Mouse (Mus musculus) heart, postnatal 25 days (tissue): ENCODE results near the gene Abcb8. TPM values are rescaled to one million over a fixed set of nuclear protein-coding genes. Genes with fewer than 3 reads are reported as not detected.
A peak's percentile ranks its signal among the peaks of the same experiment; 100 is the strongest.

Source experiments
- DNase-seq: peaks from one replicate; pipeline ENCODE4 v3.0.0; 2022; ENCODE audit warnings: low spot score
- intact Hi-C: fragments of 180-260 bp; cut with DNase I; formaldehyde crosslinking; loops from one replicate; pipeline ENCODE4 v1.15.1; 2025
- total RNA-seq, 2 experiments: library from RNA; stranded (reverse); gene quantifications; 2 replicates each; pipeline ENCODE4 v1.2.3; 2021

The Abcb8 gene
- total RNA-seq, result 10 to 100 TPM; 82.8 to 83.7 TPM

- intact Hi-C loops, result loop anchor here (2.0 kb wide), 2 partner anchors 33 to 57 kb away; no protein-coding TSS in a partner anchor
Observed at GRCm38 (mm10) chr5:24393392-24393997, at the start of gene Abcb8. TSS of gene Abcb8 (plus strand) at chr5:24393663.

GRCm38 (mm10) chr5:24343977-24344436 is 49.5 kb upstream of the Abcb8 start:
- no peak for DNase-seq
- intact Hi-C loops, result no loop called here

More at GRCm38 (mm10) chr5:24393392-24393997, at the start of gene Abcb8:
- peak; percentile 66 for DNase-seq

GRCm38 (mm10) chr5:24344477-24345051 is 48.9 kb upstream of the Abcb8 start:
- intact Hi-C loops, result no loop called here
- DNase-seq, result no peak

DNA sequence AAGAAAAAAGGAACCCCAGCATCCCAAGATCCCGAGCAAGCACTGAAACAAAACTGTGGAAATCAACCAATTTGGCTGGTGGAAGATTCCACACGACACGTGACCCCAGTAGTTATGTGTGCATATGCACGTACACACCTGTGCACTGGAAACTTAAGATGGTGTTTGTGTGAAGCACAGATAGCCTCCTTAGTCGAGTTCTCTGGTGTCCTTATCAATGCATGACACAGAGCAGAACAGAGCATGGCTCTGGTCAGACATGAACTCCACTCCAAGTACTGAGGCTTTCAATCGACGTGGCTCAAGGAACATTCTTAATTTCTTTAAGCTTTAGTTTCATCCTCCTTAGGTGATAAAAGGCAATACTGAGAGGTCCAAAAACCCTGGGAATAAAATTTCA is 47.1 kb upstream of the Abcb8 start:
- intact Hi-C loops, result no loop called here
- no peak for DNase-seq

DNA sequence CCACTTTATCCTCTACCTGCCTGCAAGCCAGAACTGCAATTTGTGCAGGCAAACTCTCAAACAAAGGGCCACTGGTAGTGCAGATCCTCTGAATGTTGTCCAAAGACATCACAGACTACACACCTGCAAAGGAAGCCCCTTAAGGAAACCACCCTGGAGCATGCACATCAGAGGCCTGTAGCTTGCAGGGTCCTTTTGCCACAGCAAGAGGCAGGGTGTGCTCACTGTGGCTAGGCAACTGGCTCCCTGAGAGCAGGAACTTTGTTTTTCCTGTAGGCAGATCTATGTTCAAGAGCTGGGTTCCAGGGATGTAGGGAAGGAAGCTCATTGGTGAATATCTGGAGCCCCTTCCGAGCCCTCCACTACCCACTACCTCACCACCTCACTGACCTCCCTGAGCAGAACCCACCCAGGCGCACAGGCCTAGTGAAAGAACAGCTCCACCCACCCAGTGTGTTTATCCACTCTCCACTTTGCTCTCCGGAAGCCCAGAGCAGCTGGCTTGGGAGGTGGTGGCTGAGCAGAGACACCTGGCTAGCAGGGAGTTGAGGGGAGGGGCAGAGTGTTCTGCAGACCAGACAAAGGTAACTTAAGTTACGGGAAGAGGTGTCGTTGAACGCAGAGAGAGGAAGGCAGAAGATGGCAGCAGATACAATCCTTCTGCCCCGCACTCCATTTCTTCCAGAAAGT is 46.1 kb upstream of the Abcb8 start:
- intact Hi-C loops, result no loop called here
- no peak for DNase-seq

DNA sequence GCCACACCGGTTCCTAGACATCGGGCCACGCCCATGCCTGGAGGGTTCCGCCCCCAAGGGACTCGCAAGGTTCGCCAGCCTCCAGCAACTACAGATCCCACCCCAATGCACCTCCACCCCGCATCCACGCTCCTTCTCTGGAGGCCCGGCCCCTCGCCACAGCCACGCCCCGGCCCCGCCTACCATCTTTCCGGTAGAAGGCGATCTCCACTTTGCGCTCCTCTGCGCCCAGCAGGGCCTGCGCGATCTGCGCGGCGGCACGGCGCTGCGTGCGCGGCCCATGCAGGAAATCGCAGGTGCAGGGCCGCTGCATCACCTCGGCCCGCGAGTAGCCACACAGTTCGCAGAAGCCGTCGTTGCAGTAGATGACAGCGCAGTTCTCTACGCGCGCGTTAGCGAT is 45.3 kb upstream of the Abcb8 start:
- no peak for DNase-seq
- intact Hi-C loops, result no loop called here

DNA sequence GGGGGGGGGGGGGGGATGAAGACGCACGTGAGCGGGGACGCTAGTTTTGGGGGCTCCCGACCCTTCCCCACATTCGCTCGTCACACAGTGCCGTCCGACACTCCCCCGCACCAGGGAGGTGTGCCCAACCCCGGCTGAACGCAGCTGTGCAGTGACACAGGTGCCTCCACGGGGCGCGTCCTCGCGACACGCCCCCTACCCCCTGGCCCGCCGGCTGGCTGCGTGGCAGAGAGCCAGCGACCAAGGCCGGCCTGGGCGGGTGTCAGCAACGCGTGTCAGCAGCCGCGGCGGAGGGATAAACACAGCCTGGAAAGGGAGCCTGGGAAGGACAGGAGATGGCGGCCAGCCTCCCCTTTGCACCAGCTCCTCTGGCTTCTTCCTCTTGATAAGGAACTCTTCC is 44.9 kb upstream of the Abcb8 start:
- intact Hi-C loops, result no loop called here
- no peak for DNase-seq

DNA sequence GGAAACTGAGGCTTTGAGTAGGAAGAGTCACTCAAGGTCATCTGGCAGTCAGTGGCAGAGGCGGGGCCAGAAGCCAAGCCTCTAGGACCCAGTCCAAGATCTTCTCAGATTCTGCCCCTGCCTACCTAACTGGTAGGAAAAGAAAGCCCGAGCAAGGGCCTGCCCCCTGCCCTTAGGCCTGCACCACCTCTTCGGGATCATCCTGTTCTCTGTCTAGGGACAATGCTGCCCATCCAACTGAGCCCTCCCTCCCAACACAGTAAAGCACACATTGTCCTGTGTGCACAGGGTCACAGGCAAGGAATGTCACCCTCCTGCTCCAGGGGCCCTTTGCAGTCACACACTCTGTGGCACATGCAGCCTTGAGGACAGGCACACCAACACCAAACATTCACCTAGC is 43.4 kb upstream of the Abcb8 start:
- intact Hi-C loops, result no loop called here
- no peak for DNase-seq

- no peak for DNase-seq
- intact Hi-C loops, result no loop called here
Observed at GRCm38 (mm10) chr5:24350531-24351250, 42.8 kb upstream of the Abcb8 start.

- DNase-seq, result no peak
- intact Hi-C loops, result no loop called here
Observed at GRCm38 (mm10) chr5:24351278-24351677, 42.2 kb upstream of the Abcb8 start, which contains the start of gene Kcnh2. TSS of gene Kcnh2 (minus strand) at chr5:24351604.

DNA sequence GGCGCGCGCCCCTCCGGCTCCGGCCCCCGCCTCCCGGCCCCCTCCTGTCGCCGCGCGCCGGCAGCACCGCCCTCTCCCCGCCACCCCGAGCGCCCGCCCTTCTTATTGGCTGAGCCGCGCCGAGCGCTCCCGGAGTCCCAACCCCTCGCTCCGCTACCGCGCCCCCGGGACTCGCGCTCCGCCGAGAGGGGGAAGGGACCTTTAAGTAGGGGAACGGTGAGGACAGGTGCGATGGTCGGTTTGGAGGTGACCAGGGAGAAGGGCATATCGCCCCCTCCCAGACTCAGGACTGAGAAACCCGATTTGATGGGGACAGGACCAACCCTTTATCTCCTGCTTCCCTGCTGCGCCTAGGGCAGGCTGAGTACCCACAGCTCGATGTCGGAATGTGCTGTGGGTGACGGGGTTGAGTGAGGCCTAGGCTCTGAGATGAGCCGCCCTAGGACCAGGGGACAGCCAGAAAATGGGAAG is 41.7 kb upstream of the Abcb8 start:
- intact Hi-C loops, result no loop called here
- peak; percentile 69 for DNase-seq

- peak; percentile 43 for DNase-seq
- intact Hi-C loops, result no loop called here
Observed at GRCm38 (mm10) chr5:24352251-24352859, 41.1 kb upstream of the Abcb8 start.

GRCm38 (mm10) chr5:24353327-24353726 is 40.1 kb upstream of the Abcb8 start:
- intact Hi-C loops, result no loop called here
- no peak for DNase-seq

GRCm38 (mm10) chr5:24356764-24357163 is 36.7 kb upstream of the Abcb8 start:
- intact Hi-C loops, result loop anchor here (1.0 to 2.0 kb wide), 2 partner anchors 20 to 95 kb away; no protein-coding TSS in a partner anchor
- DNase-seq, result no peak

DNA sequence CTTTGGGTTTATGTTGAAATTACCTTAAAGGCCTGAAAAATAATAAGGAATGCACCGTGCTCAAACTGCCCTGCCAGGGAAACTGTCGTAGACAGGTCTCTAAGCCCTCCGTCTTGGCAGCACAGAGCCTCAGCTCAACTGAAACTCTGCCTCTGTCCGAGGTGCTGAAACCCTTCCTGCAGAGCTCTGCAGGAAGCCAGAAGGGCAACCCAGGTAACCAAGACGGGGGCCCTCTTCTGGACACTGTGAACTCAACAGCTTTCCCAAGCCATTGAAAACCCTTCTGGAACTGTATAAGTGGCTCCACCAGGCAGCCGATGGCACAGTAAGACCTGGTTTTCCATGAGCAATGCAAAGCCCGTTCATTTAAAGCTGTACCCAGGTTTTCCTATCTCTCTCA is 36.0 kb upstream of the Abcb8 start:
- intact Hi-C loops, result loop anchor here (1.0 to 2.0 kb wide), 2 partner anchors 21 to 96 kb away; no protein-coding TSS in a partner anchor

DNA sequence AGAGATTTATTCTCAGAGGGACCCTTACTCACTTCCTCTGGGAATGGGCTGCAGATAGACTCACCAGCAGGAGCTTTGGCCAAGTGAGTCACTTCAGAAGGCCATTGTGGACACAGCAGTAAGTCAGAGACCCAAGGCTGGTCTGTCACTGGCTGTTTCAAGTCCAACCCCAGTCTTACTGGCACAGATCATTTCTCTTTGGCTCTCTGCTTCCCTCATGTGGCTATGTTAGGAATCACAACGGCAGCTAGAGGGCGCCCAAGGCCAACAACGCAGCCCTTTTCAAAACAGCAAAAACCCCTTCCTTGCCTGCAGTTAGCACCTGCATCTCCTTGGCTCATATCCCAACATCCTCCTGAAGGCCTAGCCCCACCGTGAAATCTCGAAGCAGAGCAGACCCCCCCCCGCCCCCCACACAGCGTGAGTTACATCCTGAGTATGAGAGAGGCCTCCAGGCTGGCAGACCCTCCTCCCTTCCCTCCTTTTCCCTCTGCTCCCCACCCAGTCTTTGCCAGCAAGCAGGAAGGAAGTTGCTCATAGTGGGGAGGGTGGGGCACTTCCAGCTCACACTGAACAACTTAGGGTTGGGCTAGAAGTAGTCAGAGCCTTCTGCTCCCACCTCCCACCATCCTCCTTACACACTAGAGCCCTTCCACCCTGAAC is 32.5 kb upstream of the Abcb8 start:
- intact Hi-C loops, result loop anchor here (1.0 to 2.0 kb wide), 2 partner anchors 32 to 95 kb away; partner anchors contain the start of genes Abcb8 and Atg9b

More for the DNA sequence above, 36.0 kb upstream of the Abcb8 start:
- DNase-seq, result no peak

GRCm38 (mm10) chr5:24363467-24363866 is 30.0 kb upstream of the Abcb8 start:
- intact Hi-C loops, result no loop called here
- DNase-seq, result no peak

More for the DNA sequence above, 32.5 kb upstream of the Abcb8 start:
- peak; percentile 61 for DNase-seq

DNA sequence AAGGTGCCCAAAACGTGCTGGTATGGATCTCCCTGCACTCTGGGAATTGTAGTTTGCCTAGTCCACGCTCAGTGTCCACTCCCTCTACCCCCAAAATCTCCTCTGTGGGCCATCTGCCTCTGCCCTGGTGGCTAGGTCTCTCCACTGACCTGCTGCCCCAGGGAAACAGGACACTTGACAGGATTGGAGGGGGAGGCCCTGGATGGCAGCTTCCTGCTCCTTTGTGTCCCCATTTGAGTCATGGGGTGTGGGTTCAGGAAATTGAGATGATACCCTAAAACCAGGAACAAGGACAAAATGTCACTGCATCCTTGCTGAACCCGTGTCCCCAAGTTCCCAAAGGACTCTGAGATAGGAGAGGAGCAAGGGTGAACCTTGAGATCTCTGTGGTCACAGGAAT is 29.4 kb upstream of the Abcb8 start:
- intact Hi-C loops, result no loop called here
- no peak for DNase-seq

DNA sequence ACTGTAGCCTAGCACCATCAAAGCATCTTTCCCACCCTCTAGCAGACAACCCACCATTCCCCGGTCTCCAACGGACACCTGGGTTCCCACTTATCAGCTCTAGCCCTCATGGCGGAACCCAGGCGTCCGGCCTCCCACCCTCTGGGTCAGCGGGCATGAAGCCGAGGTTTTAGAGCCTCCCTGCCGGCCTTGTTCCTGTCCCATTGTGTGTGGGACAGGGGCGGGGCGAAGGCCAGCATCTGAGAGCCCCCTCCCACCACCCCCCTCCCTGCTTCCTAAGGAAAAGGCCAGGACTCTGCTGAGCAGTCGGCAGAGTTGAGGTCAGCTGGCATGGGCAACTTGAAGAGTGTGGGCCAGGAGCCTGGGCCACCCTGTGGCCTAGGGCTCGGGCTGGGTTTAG is 29.0 kb upstream of the Abcb8 start, which contains the start of gene Nos3:
TSS of gene Nos3 (plus strand) at position 303 of the 400 bp plus-strand sequence.
- intact Hi-C loops, result no loop called here
- peak; percentile 77 for DNase-seq
